Mouse (Mus musculus): ENCODE results near the gene Ccl17. TPM values are rescaled to one million over a fixed set of nuclear protein-coding genes. Genes with fewer than 3 reads are reported as not detected.

Gene Ccl17
- polyA plus RNA-seq (2012; rRNA removed): 2.2 and 3.1 TPM in 2 replicates

DNA sequence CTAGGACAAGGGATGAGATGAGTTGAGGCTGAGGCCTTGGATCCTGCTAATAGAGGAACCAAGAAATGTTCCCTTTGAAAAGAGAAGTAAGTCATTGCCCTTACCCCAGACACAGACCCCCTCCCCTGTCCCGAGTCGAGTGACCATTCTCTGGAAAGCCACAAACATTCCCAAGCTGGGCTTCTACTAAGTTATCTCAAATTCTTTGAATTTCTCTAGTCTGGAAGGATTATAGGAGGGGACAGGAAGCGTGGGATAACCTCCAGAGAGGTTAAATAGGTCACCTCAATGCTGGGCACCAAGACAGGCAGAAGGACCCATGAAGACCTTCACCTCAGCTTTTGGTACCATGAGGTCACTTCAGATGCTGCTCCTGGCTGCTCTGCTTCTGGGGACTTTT, at the start of gene Ccl17:
Gene Ccl17 (plus strand): TSS at position 301 of the 400 bp plus-strand sequence.
- DNase-seq (ENCODE audit: extremely low spot score in 1 of 2, low spot score in 1 of 2): no peak

DNA sequence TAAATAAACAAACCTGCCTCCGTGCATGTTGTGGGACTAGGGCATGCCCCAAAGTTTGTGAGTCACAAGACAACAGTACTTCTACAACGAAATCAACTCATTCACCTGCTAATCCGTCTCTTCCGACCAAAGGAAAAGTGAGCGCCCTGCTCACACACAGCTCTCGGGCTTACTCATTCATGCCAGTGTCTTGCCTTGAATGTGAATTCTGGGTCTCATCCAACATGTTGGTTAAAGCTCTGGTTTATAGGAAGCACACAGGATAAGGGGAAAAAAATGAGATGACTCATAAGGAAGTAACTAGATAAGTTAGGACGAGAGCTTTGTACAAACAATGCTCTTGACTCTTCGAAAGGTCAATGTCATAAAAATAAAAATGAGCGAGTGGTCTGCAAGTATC, 43.2 kb upstream of the Ccl17 start:
- DNase-seq (ENCODE audit: extremely low spot score in 1 of 2, low spot score in 1 of 2): no peak

GRCm38 (mm10) chr8:94770945-94771344, 39.3 kb upstream of the Ccl17 start:
- DNase-seq (ENCODE audit: extremely low spot score in 1 of 2, low spot score in 1 of 2): no peak

GRCm38 (mm10) chr8:94771941-94772670, 38.1 kb upstream of the Ccl17 start, which contains the start of gene Cx3cl1:
Gene Cx3cl1, plus strand, starts transcription at chr8:94772009.
- DNase-seq (ENCODE audit: extremely low spot score in 1 of 2, low spot score in 1 of 2): peak; percentile 86 to 95

- DNase-seq (ENCODE audit: extremely low spot score in 1 of 2, low spot score in 1 of 2): peak in 1 of 2 experiments; percentile 61
Observed at GRCm38 (mm10) chr8:94773048-94773447, 37.2 kb upstream of the Ccl17 start.

GRCm38 (mm10) chr8:94773700-94774171, 36.5 kb upstream of the Ccl17 start:
- DNase-seq (ENCODE audit: extremely low spot score in 1 of 2, low spot score in 1 of 2): peak; percentile 85 to 88

DNA sequence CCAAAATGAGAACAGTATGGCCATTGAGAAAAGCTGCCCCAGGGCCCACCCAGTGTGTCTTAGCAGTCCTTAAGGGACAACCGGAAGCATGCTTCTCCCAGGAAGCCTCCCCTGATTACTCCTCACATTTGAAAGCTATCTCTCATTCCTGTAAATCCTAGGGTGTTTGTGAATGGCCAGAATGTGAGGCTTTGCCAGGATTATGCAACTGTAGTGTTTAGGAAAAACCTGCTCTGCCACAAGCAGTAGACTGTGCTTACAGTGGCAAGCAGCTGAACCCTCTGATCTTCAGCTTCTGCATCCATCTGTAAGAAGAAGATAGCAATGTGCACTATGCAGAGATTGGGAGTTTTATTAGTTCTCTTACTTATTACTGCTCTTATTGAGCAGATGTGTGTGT, 35.7 kb upstream of the Ccl17 start:
- no peak for DNase-seq (ENCODE audit: extremely low spot score in 1 of 2, low spot score in 1 of 2)

- no peak for DNase-seq (ENCODE audit: extremely low spot score in 1 of 2, low spot score in 1 of 2)
Observed at GRCm38 (mm10) chr8:94776346-94776745, 33.9 kb upstream of the Ccl17 start.

GRCm38 (mm10) chr8:94778036-94778435, 32.2 kb upstream of the Ccl17 start:
- no peak for DNase-seq (ENCODE audit: extremely low spot score in 1 of 2, low spot score in 1 of 2)

GRCm38 (mm10) chr8:94778473-94778872, 31.8 kb upstream of the Ccl17 start:
- no peak for DNase-seq (ENCODE audit: extremely low spot score in 1 of 2, low spot score in 1 of 2)

GRCm38 (mm10) chr8:94778895-94779533, 31.2 kb upstream of the Ccl17 start:
- no peak for DNase-seq (ENCODE audit: extremely low spot score in 1 of 2, low spot score in 1 of 2)

GRCm38 (mm10) chr8:94779534-94780294, 30.5 kb upstream of the Ccl17 start:
- no peak for DNase-seq (ENCODE audit: extremely low spot score in 1 of 2, low spot score in 1 of 2)

GRCm38 (mm10) chr8:94780491-94781154, 29.6 kb upstream of the Ccl17 start:
- DNase-seq (ENCODE audit: extremely low spot score in 1 of 2, low spot score in 1 of 2): no peak

DNA sequence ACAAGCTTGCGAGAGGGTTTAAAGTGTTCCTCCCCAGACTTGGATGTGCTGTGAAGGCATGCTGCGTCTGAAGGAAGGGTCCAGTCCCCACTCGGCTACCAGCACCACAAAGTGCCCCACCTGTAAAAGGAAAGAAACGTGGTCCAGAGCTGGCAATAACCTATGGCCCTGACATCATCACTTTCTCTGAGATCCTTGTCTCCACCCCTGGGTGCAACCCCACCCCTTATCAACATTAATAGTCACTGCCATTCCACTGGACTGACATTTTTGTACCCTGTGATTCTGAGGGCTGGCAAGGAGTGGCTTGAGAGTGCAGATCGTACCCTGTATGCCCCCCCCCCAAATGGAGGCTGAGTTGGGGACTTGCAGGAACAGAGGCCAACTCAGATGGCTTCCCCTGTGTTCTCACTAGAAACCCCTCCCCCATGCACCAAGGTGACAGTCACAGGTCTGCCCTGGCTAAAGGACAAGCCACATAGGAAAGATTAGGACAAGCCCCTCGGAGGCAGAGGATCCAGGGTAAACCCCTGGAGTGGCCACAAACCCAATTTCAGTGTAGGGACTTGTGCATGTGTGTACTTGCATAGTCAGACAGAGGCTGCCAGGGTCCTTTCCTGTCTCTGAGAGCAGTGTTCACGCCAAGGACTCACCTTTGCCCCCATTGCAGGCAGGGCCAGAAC, 29.0 kb upstream of the Ccl17 start:
- DNase-seq (ENCODE audit: extremely low spot score in 1 of 2, low spot score in 1 of 2): peak in 1 of 2 experiments; percentile 1

GRCm38 (mm10) chr8:94781838-94782235, 28.4 kb upstream of the Ccl17 start:
- peak in 1 of 2 experiments; percentile 57 for DNase-seq (ENCODE audit: extremely low spot score in 1 of 2, low spot score in 1 of 2)

GRCm38 (mm10) chr8:94783890-94784289, 26.4 kb upstream of the Ccl17 start:
- DNase-seq (ENCODE audit: extremely low spot score in 1 of 2, low spot score in 1 of 2): peak in 1 of 2 experiments; percentile 43

DNA sequence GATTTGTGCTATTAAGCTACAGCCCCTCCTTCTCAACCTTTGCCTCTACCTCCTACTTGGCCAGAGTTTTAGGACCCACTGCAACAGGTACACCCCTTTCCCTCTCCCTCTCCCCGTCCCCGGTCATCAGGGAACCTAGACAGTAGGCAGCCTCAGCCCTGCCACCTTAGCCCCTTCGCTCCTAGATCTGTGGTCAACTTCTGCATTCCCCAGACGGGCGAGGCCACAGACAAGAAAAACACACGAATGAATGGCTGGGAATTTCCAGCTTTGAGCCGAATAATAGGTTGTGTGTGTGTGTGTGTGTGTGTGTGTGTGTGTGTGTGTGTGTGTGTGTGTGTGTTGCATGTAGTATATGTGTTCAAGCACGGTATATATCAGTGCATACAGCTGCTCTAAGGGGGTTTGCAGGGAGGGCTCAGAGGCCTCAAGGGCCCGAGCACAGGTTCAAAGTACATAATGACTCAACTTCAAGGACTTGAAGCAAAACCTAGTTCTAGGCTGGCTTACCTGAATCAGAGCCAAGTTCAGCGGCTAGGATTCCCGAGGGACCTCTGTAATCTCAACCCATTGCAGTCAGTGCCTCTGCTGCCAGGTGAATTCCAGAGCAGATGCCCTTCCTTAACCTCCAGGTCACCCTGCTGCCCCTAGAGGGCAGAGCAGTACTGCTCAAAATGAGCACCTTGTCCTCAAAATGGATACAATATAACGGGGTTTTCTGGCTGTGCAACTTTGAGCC, 24.8 kb upstream of the Ccl17 start:
- DNase-seq (ENCODE audit: extremely low spot score in 1 of 2, low spot score in 1 of 2): peak in 1 of 2 experiments; percentile 37

DNA sequence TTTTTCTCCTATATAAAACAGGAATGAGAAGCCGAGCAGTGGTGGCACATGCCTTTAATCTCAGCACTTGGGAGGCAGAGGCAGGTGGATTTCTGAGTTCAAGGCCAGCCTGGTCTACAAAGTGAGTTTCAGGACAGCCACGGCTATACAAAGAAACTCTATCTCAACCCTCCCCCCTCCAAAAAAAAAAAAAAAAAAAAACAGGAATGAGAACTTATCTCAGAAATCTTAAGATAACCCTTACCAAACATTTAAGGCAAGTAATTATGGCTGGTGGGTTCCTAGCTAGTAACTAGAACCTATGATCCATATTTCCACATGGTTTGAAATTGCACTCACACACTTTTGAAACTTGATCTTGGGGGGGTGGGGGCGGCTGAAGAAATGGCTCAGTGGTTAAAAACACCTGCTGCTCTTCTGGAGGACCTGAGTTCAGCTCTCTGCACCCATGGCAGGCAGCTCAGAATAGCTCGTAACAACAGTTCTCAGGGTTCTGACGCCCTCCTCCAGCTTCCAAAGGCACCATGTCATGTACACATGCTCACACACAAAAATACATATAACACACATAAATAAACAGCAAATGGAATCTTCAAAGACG, 24.2 kb upstream of the Ccl17 start:
- DNase-seq (ENCODE audit: extremely low spot score in 1 of 2, low spot score in 1 of 2): no peak
